Mouse (Mus musculus) small intestine, adult 2 months (tissue): ENCODE results near the gene Myo1d.

Source experiments
- CTCF ChIP-seq: fragments of 200-500 bp; IDR thresholded peaks from 2 replicates; pipeline ENCODE4 v1.5.1; 2012; ENCODE audit warnings: low read depth, mild to moderate bottlenecking, control low read depth, inconsistent platforms, low read length, moderate library complexity, mixed read lengths; ENCODE audit not compliant: insufficient replicate concordance, insufficient read length; ENCODE audit errors: extremely low read depth
- POLR2A ChIP-seq: fragments of 200-500 bp; IDR thresholded peaks from 2 replicates; pipeline ENCODE4 v1.6.1; 2012; ENCODE audit warnings: low read depth, mild to moderate bottlenecking, control low read depth, inconsistent platforms, low read length, moderate library complexity

DNA sequence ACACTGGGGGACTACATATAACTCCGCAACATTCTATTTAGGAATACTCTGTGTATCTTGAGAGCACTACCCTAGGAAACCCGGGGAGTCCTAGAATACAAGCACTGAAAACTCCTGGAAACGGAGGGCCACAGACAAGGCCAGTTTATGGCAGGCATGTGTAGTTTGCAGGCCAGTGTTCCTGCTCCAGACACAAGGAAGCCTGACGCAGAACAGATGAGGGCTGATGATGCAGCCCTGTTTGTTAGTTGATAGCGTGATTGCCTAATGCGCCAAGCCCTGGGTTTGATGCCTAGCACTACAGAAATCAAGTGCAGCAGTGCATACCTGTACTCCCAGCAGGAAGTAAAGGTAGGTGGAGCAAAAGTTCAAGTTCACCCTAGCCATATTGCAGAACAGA, 1.7 kb downstream of the Myo1d start:
- TF ChIP-seq POLR2A (no peak), CTCF (no peak)
